Mouse (Mus musculus) layer of hippocampus, postnatal 25 days (tissue): ENCODE results near the gene Col4a2. TPM values are rescaled to one million over a fixed set of nuclear protein-coding genes. Genes with fewer than 3 reads are reported as not detected.

Source experiments
- DNase-seq, 2 experiments: peaks; one replicate each; pipeline ENCODE4 v3.0.0; 2022; ENCODE audit warnings: mixed read lengths in 2 of 2, low spot score in 1 of 2; ENCODE audit errors: extremely low spot score in 1 of 2
- total RNA-seq, 2 experiments: library from RNA; stranded (reverse); gene quantifications; 2 replicates each; pipeline ENCODE4 v1.2.3; 2021

Col4a2 gene
- total RNA-seq, 2 experiments from 2014 or later, result 45.6 to 61.2 TPM

DNA sequence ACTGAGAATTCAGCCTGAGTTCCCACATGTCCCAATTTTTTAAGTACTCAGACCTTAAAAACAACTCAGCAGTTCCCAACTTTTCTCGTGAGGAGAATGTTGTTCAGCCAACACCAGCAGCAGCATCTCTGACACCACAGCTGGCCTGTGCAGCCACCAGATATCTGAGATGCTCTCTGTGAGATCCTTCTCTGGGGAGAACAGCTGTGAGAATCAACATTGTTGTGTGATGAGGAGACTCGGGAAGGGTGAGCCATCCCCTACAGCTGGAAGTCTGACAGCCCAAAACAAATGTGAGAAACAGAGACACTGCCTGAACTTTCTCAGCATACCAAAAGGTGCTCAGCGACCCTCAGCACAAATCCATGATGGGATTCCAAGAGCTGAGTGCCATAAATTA lies 20.0 kb upstream of the Col4a2 start:
- DNase-seq, result no peak

DNA sequence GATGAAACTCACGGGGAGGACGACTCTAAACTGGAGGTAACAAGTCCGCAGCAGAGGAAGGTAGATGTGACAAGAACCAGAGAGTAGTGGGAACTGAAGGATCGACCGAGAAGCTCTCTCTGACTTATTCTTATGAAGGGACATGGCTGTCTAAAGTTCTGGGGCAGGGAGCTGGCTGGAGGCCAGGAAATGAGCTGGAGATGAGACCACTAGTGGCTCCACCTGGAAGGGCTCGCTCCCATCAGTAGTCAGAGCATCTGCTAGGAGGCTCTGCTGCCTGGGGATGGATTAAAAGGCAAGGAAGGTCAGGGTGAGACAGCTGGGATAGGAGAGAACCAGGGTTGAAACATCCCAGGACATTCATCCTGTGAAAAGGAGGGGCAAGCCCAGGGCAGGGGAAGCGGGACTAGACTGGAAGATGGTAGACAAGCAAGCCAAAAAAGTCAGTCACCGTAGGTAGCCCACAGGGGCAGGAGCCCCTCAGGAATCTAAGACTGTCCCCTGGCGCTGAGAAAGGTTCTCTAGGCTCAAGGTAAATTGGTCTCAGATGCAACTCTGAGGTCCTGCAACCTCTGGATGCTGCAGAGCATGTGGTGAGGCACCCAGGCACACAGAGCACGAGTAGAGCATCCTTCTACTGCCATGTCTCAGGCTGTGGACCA lies 16.2 kb upstream of the Col4a2 start:
- DNase-seq, result no peak

DNA sequence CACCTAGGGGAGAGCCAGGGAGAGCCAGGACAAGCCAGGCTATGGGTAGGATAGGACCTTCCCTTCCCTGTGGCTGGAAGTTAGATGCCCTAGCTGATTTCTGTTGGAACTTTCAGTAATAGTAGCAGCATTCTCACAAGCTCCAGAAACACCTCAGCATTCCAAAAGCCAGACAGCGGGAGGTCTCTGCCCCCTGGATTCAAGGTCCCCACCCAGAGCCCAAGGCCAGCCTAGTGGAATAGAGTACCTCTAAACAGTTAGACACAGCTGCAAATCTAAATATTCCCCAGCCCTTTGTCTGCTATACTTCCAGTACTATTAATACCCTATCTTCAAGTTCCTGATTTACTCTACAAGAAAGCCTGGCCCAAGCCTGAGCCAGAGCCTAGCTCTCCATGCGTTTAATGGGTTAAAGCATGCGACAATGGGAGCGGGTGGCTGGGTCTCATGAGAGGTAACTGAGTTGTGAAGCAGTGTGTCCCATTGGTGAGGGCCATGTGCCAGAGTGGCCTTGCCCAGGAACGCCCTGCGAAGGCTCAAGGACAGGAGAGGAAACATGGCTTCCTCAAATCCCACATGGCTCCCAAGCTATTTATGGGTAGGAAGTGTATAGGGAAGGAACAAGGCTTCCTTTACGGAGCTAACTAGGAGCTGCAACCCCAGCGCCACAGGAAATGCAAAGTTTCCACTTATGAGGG lies 15.3 kb upstream of the Col4a2 start:
- no peak for DNase-seq

DNA sequence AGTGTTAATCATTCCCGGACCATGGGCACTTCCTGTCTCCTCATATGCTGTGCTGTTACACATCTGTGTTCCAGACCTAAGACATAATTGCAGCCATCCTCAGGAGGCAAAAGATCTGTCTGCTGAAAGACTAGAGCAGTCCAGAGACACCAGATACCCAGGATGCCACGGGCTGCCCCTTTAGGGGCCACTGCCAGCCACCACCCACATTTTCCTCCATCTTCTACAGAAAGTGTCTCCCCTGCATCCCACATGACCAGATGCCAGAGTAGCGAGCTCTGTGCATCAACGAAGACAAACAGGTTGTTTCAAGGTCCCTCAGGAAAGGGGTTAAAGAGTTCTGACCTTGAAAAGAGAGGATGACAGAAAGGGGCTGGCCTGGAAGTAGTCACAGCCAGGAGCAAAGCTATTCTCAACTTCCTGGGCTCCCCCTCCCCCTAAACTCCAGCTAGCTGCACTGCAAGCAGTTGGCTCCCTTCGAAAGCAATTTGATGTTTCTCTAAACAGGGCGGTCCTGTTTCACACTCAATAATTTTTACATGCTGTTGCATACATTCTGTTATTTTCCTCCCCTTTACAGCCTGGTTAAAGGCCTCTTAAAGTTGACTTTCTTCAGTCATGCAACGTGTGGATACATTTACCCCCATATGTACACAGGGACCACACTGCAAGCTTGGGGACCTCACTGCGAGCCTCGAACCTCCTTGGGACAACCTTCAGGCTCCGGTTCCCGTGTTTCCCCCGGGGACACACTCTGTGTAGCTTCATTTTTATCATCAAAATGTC lies 13.9 kb upstream of the Col4a2 start:
- DNase-seq, result no peak

DNA sequence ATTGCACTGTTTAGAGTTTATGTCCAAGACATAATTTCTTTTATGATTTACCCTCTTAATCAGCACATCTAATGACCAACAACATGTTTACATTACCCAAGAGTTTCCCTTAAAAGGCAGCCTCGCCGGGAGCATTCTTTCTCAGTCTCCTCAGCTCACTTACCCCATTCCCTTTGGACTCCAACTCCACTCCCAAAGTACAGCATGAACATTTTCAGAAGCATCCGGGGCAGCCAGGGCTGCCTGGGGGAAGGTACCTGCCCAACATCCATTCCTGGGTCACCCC lies 13.3 kb upstream of the Col4a2 start:
- DNase-seq, result no peak

DNA sequence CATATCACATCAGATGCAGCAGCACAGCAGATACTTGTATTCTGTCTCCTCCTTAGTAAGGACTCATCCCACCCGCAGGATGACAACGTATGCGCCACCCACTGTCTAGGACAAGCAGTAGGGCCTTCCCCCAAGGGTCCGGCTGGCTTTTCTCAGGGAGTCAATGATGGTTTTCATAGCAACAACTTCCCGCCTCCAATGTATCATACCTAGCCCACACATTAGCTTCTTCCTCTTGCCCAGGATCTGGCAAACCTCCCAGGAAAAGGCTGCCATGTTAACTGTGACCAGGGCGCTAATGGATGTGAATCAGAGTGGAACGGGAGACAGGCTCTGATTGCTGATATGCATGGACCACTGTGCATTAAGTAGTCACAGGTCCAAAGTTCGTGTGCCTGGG lies 12.2 kb upstream of the Col4a2 start:
- no peak for DNase-seq

DNA sequence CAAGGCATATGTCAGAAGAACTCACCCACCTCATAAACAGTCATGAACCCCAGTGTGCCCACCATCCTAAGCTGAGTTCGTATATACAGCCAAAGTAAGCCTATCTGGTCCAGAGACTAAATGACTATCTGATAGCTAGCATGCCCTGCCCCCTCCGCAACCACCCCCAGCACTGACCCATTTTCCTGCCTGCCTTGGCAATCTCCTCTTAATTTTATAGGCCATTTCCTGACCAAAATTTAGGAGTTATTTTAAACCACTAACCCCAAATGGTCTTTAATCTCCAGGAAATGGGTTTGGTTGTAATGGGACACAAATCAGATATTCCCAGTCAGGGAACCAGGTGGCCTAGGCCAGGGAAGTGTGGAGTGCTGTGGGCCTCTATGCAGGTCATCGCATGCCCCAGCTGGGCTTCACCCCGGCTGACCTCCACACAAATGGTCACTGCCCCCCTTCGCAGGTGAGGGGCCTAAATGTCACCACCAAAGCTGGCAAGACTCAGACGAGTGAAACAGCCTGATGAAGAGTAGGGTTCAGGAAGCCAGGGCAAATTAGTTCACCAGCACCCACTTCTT lies 8.5 kb upstream of the Col4a2 start:
- DNase-seq, result no peak

DNA sequence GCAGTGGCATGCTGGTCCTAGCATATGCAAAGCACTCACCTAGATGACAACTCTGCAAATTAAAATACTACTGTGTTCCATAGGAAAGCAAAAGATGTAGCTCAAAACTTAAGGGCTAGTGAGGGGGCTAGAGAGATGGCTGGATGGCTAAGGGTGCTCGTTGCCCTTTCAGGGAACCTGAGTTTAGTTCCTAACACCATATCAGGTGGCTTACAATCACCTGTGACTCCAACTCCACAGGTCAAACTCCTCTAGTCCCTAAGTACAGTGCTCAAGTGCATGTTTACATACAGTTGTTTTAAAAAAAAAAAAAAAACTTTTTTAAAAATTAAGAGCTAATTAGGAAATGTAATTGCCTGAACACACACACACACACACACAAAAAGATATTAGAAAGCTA lies 7.1 kb upstream of the Col4a2 start:
- DNase-seq, result no peak

DNA sequence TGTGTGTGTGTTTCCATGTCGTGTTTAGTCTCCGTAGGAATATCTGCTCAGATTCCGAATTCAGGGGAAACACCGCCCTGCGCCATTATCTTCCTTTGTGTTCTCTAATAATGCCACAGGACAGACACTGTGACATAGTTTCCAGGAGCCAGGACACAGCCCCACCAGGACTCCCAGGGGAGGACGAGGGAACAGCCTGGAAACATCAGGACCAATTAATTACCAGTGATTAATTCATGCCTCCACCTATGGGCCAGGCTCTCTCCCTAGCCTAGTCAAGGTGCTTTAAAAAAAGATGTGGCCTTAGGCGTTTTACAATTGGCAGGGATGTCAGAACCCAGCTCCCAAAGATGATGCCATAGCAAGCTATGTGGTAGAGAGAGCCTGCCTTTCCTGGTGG lies 5.2 kb upstream of the Col4a2 start:
- no peak for DNase-seq

DNA sequence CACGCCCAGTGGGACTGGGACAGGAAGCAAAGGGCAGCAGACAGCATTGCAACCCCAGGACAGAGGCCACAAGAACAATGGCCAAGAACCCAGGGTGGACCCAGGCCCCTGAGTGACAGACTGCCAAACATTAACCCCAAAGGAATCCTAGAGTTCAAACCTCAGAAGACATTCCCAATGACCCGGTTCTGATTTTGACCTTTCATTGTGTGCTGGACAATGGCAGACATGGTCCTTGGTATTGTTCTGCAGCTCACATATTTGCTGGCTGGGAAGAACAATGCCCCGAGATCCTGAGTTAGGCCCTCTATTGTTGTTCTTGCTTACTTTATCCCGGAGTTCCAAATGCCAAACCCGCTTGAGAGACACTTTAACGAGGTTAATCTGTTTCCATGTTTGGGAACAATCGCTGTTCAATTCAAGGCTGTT lies 4.0 kb upstream of the Col4a2 start:
- no peak for DNase-seq

DNA sequence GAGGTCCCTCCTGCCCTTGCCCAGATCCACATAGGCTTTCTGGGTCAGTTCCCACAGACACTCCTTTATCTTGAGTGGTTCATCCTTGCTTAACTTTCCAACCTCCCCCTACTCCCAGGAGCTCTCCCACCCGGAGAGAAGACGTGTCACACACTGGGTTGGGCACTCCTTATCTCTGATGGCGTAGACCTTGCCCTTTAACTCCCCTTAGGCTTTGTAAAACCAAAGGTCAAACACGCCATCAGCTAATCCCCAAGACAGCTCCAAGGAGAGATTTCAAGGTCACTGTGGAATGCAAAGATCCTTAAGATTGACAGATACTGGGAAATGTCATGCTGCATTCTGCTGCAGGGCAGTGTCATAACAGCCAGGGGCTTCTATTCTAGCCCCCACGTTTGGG lies 3.4 kb upstream of the Col4a2 start:
- no peak for DNase-seq

DNA sequence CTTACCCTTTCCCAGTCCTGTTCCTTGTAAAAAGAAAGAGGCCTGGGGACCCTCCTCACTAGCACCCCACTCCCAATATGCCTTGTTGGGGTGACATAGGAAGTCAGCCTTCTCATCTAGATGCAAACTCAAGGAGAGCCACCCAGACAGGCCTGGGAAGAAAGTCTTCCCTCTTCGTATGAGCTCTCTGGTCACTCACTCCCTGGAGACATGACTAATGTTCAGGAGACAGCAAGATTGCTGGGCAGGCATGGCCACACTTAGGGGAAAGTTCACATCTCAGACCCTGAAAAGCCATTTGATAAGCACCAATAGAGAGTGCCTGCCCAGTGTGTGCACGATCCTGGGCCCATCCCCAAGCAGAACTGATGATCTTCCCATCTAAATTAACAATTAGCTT lies 2.6 kb upstream of the Col4a2 start:
- DNase-seq, result no peak

DNA sequence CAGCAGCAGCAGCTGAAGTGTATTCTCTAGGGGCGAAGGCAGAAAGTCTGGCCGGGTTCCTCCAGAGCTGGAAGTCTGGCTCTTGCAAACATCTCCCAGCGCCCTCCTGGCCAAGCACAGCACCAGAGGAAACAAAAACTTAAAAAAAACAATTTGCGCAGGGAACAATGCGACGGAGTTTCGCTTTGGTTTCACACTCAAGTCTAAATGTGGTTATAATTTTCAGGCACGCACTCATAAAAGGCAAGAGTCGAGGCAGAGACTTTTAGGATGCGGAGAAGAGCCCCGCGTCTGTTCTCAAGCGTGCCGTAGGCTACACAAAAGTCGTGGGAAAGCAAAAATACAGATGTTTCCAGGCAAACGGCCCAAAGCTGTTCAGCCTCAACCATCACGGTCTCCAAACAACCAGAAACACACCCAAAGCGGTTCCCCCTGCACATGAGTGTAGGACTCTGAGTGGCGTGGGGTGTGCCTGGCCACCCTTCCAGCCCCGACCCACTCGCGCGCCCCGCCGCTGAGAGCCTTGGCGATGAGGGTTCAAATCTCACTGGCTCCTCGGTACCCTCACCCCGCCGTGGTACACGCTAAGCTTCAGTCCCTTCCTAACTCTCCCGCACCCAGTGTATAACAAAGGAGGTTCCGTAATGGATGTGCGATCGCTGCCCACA lies 790 bp upstream of the Col4a2 start:
- DNase-seq, result peak in 1 of 2 experiments; percentile 17

DNA sequence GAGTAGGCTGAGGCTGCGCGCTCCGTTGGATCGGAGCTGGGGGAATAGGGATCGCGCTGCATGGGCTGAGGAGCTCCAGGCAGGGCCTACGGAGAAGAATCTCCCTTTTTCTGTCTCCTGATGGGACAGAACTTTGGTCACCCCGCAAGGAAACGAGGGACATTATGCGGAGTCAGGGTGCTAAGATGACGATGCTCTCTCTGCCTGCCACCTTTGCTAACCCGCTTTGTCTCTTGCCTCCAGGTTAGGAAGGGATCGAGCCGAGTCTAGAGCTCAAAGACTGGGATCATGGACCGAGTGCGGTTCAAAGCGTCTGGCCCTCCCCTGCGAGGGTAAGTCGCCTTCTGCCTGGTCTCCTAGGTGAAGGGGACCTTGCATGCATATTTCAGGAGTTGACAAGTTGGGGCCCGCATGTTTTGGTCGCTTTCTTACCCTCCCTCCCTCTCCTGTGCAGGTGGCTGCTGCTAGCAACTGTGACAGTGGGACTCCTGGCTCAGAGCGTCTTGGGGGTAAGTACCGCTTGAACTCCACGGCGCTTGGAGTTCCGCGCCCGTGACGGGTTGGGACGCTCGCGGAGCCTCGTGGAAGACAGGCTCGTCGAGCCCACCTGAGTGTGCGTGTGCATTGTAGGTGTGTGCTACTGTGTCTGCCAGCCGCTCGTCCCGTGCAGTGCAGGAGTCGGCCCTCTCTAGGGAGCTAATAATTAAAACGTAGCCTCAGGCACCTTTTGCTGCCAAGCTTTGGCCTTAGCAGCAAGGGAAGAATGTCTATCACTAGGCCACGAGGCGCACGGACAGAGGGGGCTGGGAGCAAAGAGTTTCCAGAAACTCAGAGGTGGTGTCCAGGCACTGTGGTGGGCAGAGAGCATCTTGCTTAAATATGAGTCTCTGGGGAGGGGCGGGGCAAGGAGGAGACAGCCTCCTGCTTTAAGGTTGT lies 839 bp downstream of the Col4a2 start:
- peak; percentile 14 to 27 for DNase-seq

DNA sequence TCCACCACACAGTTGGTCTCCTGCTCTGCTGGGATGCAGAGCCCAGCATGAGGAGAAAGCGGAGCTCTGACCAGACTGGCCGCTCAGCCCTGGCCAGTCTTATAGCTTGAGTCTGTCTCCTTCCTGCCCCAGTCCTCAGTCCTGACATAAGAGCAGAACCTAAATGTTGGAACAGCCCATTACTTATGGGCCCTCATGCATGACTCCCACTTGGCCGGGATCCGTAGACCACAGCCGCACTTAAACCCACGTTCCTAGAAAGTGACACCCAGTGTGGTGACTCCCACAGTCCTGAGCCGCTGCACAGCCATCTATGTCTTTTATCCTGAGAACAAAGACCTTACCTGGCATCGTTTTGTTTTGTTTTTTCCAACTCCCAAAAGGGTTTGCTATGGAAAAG lies 2.0 kb downstream of the Col4a2 start:
- no peak for DNase-seq

DNA sequence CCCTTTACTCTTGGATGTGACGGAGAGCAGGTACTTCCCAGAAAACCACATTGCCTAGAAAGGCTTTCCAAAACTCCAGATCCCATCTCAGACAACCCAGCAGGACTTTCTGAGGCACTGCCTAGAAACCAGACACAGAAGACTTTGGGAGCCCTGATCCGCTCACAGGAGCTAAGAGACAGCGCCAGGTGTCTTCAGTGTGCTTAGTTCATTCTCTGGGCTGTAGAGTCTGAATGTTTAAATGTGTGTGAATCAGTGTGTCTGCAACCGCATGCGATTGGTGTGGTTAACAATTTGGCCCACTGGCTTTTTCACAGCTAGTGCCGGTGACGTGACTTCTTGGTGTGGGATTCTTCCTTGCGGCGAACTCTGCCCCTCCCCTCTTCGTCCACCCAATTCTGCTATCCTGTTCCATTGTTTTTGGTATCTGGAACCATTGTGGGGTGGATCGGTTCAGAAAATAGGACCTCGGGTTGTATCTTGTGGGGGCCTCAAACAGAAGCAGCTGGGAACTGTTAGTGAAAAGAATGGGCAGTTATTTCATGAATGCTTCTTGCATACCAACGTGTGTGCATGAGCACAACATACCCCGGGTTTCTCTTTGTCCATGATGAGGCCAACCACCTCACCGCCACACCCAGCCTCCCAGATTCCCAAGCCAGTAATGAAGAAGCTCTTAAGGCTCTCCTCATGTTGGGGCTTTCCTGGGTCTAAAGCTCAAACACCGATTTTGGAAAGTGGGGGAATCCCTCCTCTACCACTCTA lies 2.8 kb downstream of the Col4a2 start:
- no peak for DNase-seq

DNA sequence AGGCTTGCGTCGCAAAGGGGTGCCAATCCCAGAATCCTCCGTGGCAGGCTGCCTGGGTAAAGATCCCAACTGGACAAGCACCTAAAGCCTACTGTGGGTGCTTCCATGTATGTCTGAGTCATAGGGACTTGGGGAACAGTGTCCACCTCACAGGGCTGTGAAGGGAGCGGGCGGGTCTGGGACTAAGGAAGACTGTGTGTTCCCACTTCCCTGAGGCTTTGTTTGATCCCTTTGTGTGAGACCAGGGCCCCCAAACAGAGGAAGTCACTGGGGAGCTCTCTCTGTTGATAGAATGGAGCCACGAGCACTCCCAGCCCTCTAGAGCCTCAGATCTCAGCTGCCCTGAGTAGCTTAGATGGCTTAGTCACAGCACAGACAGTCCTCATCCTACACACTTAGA lies 3.5 kb downstream of the Col4a2 start:
- no peak for DNase-seq

DNA sequence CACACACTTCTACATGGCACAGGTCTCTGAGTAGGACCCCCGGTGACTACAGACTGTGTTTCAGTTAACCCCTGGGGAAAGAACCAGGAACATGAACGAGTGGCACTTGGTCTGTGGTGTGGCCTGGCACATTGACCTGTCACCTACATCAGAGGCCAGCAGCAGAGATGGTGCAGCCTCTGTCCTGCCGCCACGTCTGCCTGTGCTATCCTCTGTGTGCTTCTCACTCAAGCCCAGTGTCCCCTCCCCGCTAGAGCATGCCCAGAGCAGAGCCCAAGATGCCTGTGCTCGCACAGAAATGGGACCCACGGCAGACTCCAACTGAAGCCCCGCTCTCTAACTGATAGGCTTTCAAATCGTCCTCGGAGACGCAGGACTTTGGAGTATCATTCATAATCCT lies 6.8 kb downstream of the Col4a2 start:
- no peak for DNase-seq

DNA sequence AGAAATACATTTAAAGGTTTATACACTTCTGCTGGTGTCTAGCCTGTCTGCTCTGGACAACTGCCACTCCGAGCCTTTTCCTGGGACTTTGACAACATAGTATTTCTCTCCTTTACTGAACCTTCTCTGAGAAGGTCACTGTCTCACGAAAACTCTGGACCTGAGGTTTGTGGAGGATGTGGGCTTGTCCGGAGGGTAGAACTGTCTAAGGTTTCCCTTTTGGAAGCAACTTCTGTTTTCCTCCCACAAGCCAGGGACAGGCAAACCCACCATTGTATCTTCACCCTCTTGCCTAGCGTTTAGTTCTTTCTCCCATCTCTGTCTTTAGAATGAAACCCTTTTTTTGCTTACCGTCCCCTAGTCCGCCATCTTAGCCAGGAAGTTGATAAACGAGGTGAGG lies 9.2 kb downstream of the Col4a2 start:
- DNase-seq, result no peak
